Mouse (Mus musculus) neutrophil, adult 83 days (primary cell): ENCODE measurements around the gene Ankrd10. TPM values are rescaled to one million over a fixed set of nuclear protein-coding genes. Genes with fewer than 3 reads are reported as not detected.

ENCODE experiments used
- total RNA-seq, 2 experiments: library from RNA; stranded (reverse); gene quantifications; one replicate each; pipeline ENCODE4 v1.2.4; 2023

Gene Ankrd10
- total RNA-seq = 10 to 100 TPM; 21.3 to 21.6 TPM

GRCm38 (mm10) chr8:11635611-11636081, at the start of gene Ankrd10:
TSS of gene Ankrd10 (minus strand) at chr8:11635757.

Other genes starting within 250 kb of the Ankrd10 start
- gene Rab20, start 157.0 kb downstream of the Ankrd10 start, total RNA-seq = 10 to 100 TPM; 10.8 to 17.7 TPM
- 10 to 100 TPM; 30.2 to 31.8 TPM for gene Naxd, start 138.3 kb downstream of the Ankrd10 start, total RNA-seq
- gene Cars2, start 85.0 kb downstream of the Ankrd10 start, total RNA-seq = 10 to 100 TPM; 20.7 to 27.6 TPM
- gene Ing1, start 80.2 kb downstream of the Ankrd10 start, total RNA-seq = 10 to 100 TPM; 52.8 to 54.0 TPM
- gene 1700016D06Rik, start 65.3 kb upstream of the Ankrd10 start, total RNA-seq = not detected
- 10 to 100 TPM; 34.3 to 41.0 TPM for gene Arhgef7, start 92.0 kb upstream of the Ankrd10 start, total RNA-seq
- gene Tex29, start 204.7 kb upstream of the Ankrd10 start, total RNA-seq = not detected